8 mouse cellular contexts compared by ENCODE assay signal in the genomic region with DNA sequence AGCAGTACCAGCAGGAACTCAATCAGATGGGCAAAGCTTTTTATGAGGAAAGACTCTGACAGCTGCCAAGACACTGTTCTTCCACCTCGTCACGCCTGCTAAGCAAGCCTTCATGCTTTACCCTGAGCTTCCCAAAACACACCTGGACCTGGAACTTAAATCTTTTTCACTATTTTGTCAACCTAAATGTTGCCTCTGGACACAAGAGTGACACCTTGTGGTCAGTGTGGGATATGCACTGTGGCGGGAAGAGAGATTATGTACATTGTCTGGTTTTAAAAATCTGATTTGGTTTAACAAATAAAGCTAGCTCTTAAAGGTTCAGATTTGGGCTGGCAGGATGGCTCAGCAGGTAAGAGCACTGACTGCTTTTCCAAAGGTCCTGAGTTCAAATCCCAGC. TPM values are rescaled to one million over a fixed set of nuclear protein-coding genes. Genes with fewer than 3 reads are reported as not detected.
DNase-seq lines count a peak whose midpoint lies in the region; ATAC-seq and TF ChIP-seq lines count a peak whose summit lies in the region.

No protein-coding gene starts in this region.

- ATAC-seq in neural tube, embryonic 15.5 days (ENCODE audit: low FRiP score): no peak
- ATAC-seq in megakaryocyte, adult 5-6 weeks (ENCODE audit: poor library complexity, severe bottlenecking): peak; percentile 74
- no peak for ATAC-seq in activated CD4-positive, CD25-positive, alpha-beta regulatory T cell, adult 4 months

- H3K36me3 ChIP-seq in neural tube, embryonic 15.5 days: peaks cover 32% of the 10 kb centered on the region

- intact Hi-C loops in gastrocnemius, adult 2 months (cut with DNase I): no loop called here

- H3K9me3 ChIP-seq in neural tube, embryonic 15.5 days (replicated peaks): no peaks in the 10 kb centered on the region

- DNase-seq in gastrocnemius, adult 2 months: no peak
- DNase-seq in gastrocnemius, postnatal 25 days: no peak
- DNase-seq in neural tube, embryonic 10.5 days (ENCODE audit: extremely low spot score, low spot score): peak; percentile 45
- DNase-seq in brain, adult 2 months (ENCODE audit: low read depth, low spot score): peak; percentile 60
- peak; percentile 82 for DNase-seq in induced T-regulatory cell, adult 2 months (ENCODE audit: low read depth)

- H3K27ac ChIP-seq in gastrocnemius, adult 2 months: no peak overlapping the region
- no peak overlapping the region for H3K27ac ChIP-seq in neural tube, embryonic 15.5 days (replicated peaks)

- 60% methylated on average over 3 of the region's 3 CpGs for WGBS in neural tube, embryonic 15.5 days

- no peak overlapping the region for H3K4me2 ChIP-seq in neural tube, embryonic 15.5 days

- peak; percentile 91 for TF ChIP-seq CTCF in gastrocnemius, adult 2 months (IDR thresholded peaks at IDR 0.05)

- H3K9ac ChIP-seq in neural tube, embryonic 15.5 days (replicated peaks): no peak overlapping the region

- H3K4me1 ChIP-seq in neural tube, embryonic 15.5 days: no peaks in the 10 kb centered on the region

- no peaks in the 10 kb centered on the region for H3K27me3 ChIP-seq in neural tube, embryonic 15.5 days (replicated peaks)

- no peak overlapping the region for H3K4me3 ChIP-seq in gastrocnemius, adult 2 months
- H3K4me3 ChIP-seq in neural tube, embryonic 15.5 days (replicated peaks): no peak overlapping the region

RNA-seq across cellular contexts. Expression of a gene that starts 6.9 kb away (rescaled TPM):
- 1,000 to 10,000 TPM in 1 of 2 experiments, 100 to 1,000 TPM in 1; 428 to 1,099 TPM for total RNA-seq in gastrocnemius, adult 2 months (2021)
- 100 to 1,000 TPM; 133 to 716 TPM for total RNA-seq in gastrocnemius, postnatal 25 days (2021)
- polyA plus RNA-seq in neural tube, embryonic 15.5 days (2015; fragmentation: Nextera tagmentation; extraction: Ambion mirVana): 313 and 382 TPM in 2 replicates
- 637 and 647 TPM in 2 replicates for total RNA-seq in megakaryocyte, adult 5-6 weeks (2015)
- 1,137 and 1,174 TPM in 2 replicates for total RNA-seq in megakaryocyte, adult 5-6 weeks (2017)
- polyA plus RNA-seq in activated CD4-positive, CD25-positive, alpha-beta regulatory T cell, adult 4 months (2017; shearing (Covaris generic)): 100 to 1,000 TPM; 850 to 880 TPM

RNA-seq across cellular contexts. Expression of a gene that starts 13.1 kb away (rescaled TPM):
- 100 to 1,000 TPM in 1 of 2 experiments, 10 to 100 TPM in 1; 94.5 to 104 TPM for total RNA-seq in gastrocnemius, adult 2 months (2021)
- total RNA-seq in gastrocnemius, postnatal 25 days (2021): 10 to 100 TPM; 79.1 to 79.3 TPM
- 122 and 129 TPM in 2 replicates for polyA plus RNA-seq in neural tube, embryonic 15.5 days (2015; fragmentation: Nextera tagmentation; extraction: Ambion mirVana)
- total RNA-seq in megakaryocyte, adult 5-6 weeks (2015): 134 and 144 TPM in 2 replicates
- 99.6 and 101 TPM in 2 replicates for total RNA-seq in megakaryocyte, adult 5-6 weeks (2017)
- 100 to 1,000 TPM; 189 to 209 TPM for polyA plus RNA-seq in activated CD4-positive, CD25-positive, alpha-beta regulatory T cell, adult 4 months (2017; shearing (Covaris generic))

RNA-seq across cellular contexts. Expression of a gene that starts 14.1 kb away (rescaled TPM):
- total RNA-seq in gastrocnemius, adult 2 months (2021): 10 to 100 TPM; 82.0 to 93.3 TPM
- total RNA-seq in gastrocnemius, postnatal 25 days (2021): 10 to 100 TPM; 84.1 to 84.9 TPM
- polyA plus RNA-seq in neural tube, embryonic 15.5 days (2015; fragmentation: Nextera tagmentation; extraction: Ambion mirVana): 204 and 206 TPM in 2 replicates
- 46.7 and 50.9 TPM in 2 replicates for total RNA-seq in megakaryocyte, adult 5-6 weeks (2015)
- total RNA-seq in megakaryocyte, adult 5-6 weeks (2017): 39.0 and 55.0 TPM in 2 replicates
- 100 to 1,000 TPM; 295 to 347 TPM for polyA plus RNA-seq in activated CD4-positive, CD25-positive, alpha-beta regulatory T cell, adult 4 months (2017; shearing (Covaris generic))

RNA-seq across cellular contexts. Expression of a gene that starts 38.4 kb away (rescaled TPM):
- under 1 TPM; 0.05 to 0.11 TPM for total RNA-seq in gastrocnemius, adult 2 months (2021)
- total RNA-seq in gastrocnemius, postnatal 25 days (2021): under 1 TPM; 0.05 to 0.08 TPM
- polyA plus RNA-seq in neural tube, embryonic 15.5 days (2015; fragmentation: Nextera tagmentation; extraction: Ambion mirVana): 0.09 and 0.17 TPM in 2 replicates
- 0.93 and 1.3 TPM in 2 replicates for total RNA-seq in megakaryocyte, adult 5-6 weeks (2015)
- 0.55 and 0.89 TPM in 2 replicates for total RNA-seq in megakaryocyte, adult 5-6 weeks (2017)
- under 1 TPM; 0.15 to 0.37 TPM for polyA plus RNA-seq in activated CD4-positive, CD25-positive, alpha-beta regulatory T cell, adult 4 months (2017; shearing (Covaris generic))

Comparison
In these comparisons a context has a peak if more than half of its experiments do, and no peak if none do; other contexts are left out.
1. DNase-seq: peak in neural tube, embryonic 10.5 days (single experiment), brain, adult 2 months (single experiment) and induced T-regulatory cell, adult 2 months (single experiment); none in gastrocnemius, adult 2 months (single experiment) and gastrocnemius, postnatal 25 days (single experiment).